Mouse (Mus musculus): ENCODE results near the gene Higd1c.
"Not testable (repeated sequence)": the region's sequence is repeated elsewhere in the genome, so short reads cannot be mapped to it uniquely, and the experiment has no call there.

DNA sequence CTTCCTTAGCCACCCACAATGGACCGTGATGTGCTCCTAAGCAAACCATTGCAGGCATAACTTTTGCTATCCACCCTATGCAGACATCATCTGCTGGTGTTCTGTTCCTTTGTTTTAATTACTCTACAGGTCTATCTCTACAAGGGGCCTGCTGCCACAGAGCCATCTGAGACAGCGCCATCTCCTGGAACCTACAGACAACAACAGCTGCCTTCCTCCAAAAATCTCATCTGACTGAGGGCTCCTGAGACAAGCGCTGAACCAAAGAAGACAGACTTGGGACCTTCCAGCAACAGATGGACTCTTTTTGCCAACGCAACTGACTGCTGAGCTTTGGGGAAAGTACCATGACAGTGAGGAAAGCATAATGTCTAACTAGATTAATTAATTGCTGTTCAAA lies 36.3 kb upstream of the Higd1c start:
- peak; percentile 36 for TF ChIP-seq CTCF (IDR thresholded peaks at IDR 0.05; ENCODE audit: low read depth)
- not testable (repeated sequence) for TF ChIP-seq EP300 (IDR thresholded peaks at IDR 0.05; ENCODE audit: low read depth)

Data from liver, postnatal 0 days (tissue).